8 mouse cellular contexts compared by ENCODE assay signal in genomic region chr4:124850261-124850913, GRCm38 (mm10). TPM values are rescaled to one million over a fixed set of nuclear protein-coding genes. Genes with fewer than 3 reads are reported as not detected.
DNase-seq lines count a peak whose midpoint lies in the region; ATAC-seq and TF ChIP-seq lines count a peak whose summit lies in the region.

Gene Yrdc, plus strand, starts transcription at chr4:124850679.

- peak; percentile 56; the same call in 1 of the 2 replicates for TF ChIP-seq POLR2A in limb, embryonic 14.5 days (IDR thresholded peaks at IDR 0.05; ENCODE audit: borderline replicate concordance, extremely low read depth, insufficient read depth, insufficient read length)

- peak; percentile 84 for DNase-seq in 3T3-L1 (ENCODE audit: low read depth, low spot score)
- DNase-seq in adrenal gland, postnatal 4 days (ENCODE audit: low spot score in 2 of 2) = peak; percentile 85 to 87
- DNase-seq in embryonic facial prominence, embryonic 14.5 days (ENCODE audit: low spot score) = peak; percentile 97
- DNase-seq in heart, adult 8-10 months (ENCODE audit: low spot score) = peak; percentile 92
- peak; percentile 95 for DNase-seq in kidney, adult 9 months
- peak; percentile 90 for DNase-seq in limb, embryonic 14.5 days (ENCODE audit: low spot score)
- DNase-seq in midbrain, postnatal 0 days (ENCODE audit: low spot score) = peak; percentile 96
- DNase-seq in spleen, postnatal 14 days (ENCODE audit: low spot score in 2 of 2) = peak; percentile 84 to 87

- peak within 1 kb of the TSS; percentile 76 for H3K4me2 ChIP-seq in embryonic facial prominence, embryonic 14.5 days (ENCODE audit: low read depth, low read length)
- H3K4me2 ChIP-seq in limb, embryonic 14.5 days (replicated peaks; ENCODE audit: low read depth, low read length, severe bottlenecking) = peak within 1 kb of the TSS; percentile 80
- H3K4me2 ChIP-seq in midbrain, postnatal 0 days (ENCODE audit: low read depth, low read length, poor library complexity, severe bottlenecking) = peak within 1 kb of the TSS; percentile 85

- TF ChIP-seq CTCF in midbrain, postnatal 0 days (IDR thresholded peaks at IDR 0.05) = peak; percentile 20; the same call in 1 of the 2 replicates

- H3K9me3 ChIP-seq in embryonic facial prominence, embryonic 14.5 days (ENCODE audit: control insufficient read depth, low read length) = no peaks in the 10 kb centered on the region
- no peaks in the 10 kb centered on the region for H3K9me3 ChIP-seq in limb, embryonic 14.5 days (ENCODE audit: control insufficient read depth, low read length)
- H3K9me3 ChIP-seq in midbrain, postnatal 0 days (ENCODE audit: low read length) = no peaks in the 10 kb centered on the region

- peak within 1 kb of the TSS; percentile 91 for H3K9ac ChIP-seq in embryonic facial prominence, embryonic 14.5 days (ENCODE audit: low read depth, low read length)
- peak within 1 kb of the TSS; percentile 87 for H3K9ac ChIP-seq in limb, embryonic 14.5 days (ENCODE audit: low read depth, low read length, severe bottlenecking)
- peak within 1 kb of the TSS; percentile 87 for H3K9ac ChIP-seq in midbrain, postnatal 0 days (replicated peaks; ENCODE audit: low read length, poor library complexity, severe bottlenecking)

- H3K27me3 ChIP-seq in embryonic facial prominence, embryonic 14.5 days (replicated peaks; ENCODE audit: control insufficient read depth, insufficient read depth, low read length) = no peaks in the 10 kb centered on the region
- no peaks in the 10 kb centered on the region for H3K27me3 ChIP-seq in limb, embryonic 14.5 days (ENCODE audit: control insufficient read depth, insufficient read depth, low read length)
- no peaks in the 10 kb centered on the region for H3K27me3 ChIP-seq in midbrain, postnatal 0 days (ENCODE audit: insufficient read depth, low read length)

- peak within 1 kb of the TSS; percentile 94 for H3K27ac ChIP-seq in embryonic facial prominence, embryonic 14.5 days (replicated peaks; ENCODE audit: low read depth, low read length)
- H3K27ac ChIP-seq in limb, embryonic 14.5 days (replicated peaks; ENCODE audit: low read depth, low read length) = peak within 1 kb of the TSS; percentile 91
- peak within 1 kb of the TSS; percentile 93 for H3K27ac ChIP-seq in midbrain, postnatal 0 days (ENCODE audit: low read depth, low read length)

- 0% methylated on average over 7 of the region's 90 CpGs for WGBS in embryonic facial prominence, embryonic 14.5 days
- WGBS in limb, embryonic 14.5 days = 1% methylated on average over 43 of the region's 90 CpGs
- under 1% methylated on average over 72 of the region's 90 CpGs for WGBS in midbrain, postnatal 0 days

- peaks cover 40% of the 10 kb centered on the region for H3K36me3 ChIP-seq in embryonic facial prominence, embryonic 14.5 days (ENCODE audit: control insufficient read depth, insufficient read depth, low read length)
- peaks cover 37% of the 10 kb centered on the region for H3K36me3 ChIP-seq in limb, embryonic 14.5 days (ENCODE audit: control insufficient read depth, insufficient read depth, low read length)
- peaks cover 21% of the 10 kb centered on the region for H3K36me3 ChIP-seq in midbrain, postnatal 0 days (ENCODE audit: insufficient read depth, low read length)

- H3K4me3 ChIP-seq in embryonic facial prominence, embryonic 14.5 days (ENCODE audit: low read depth, low read length) = peak within 1 kb of the TSS; percentile 94
- peak within 1 kb of the TSS; percentile 94 for H3K4me3 ChIP-seq in limb, embryonic 14.5 days (replicated peaks; ENCODE audit: low read length)
- H3K4me3 ChIP-seq in midbrain, postnatal 0 days (ENCODE audit: low read depth, low read length) = peak within 1 kb of the TSS; percentile 92

- ATAC-seq in embryonic facial prominence, embryonic 14.5 days (ENCODE audit: low read depth) = peak; percentile 95
- ATAC-seq in limb, embryonic 14.5 days (ENCODE audit: low FRiP score, low read depth) = peak; percentile 94
- peak; percentile 91 for ATAC-seq in midbrain, postnatal 0 days (ENCODE audit: low FRiP score)

- peaks cover 15% of the 10 kb centered on the region for H3K4me1 ChIP-seq in embryonic facial prominence, embryonic 14.5 days (ENCODE audit: control insufficient read depth, insufficient read depth, low read length)
- H3K4me1 ChIP-seq in limb, embryonic 14.5 days (ENCODE audit: control insufficient read depth, insufficient read depth, low read length) = peaks cover 13% of the 10 kb centered on the region
- H3K4me1 ChIP-seq in midbrain, postnatal 0 days (ENCODE audit: insufficient read depth, low read length) = peaks cover 13% of the 10 kb centered on the region

RNA-seq across cellular contexts. Expression of gene Yrdc, which starts in this region (rescaled TPM):
- 10 to 100 TPM; 42.2 to 42.3 TPM for total RNA-seq in adrenal gland, postnatal 4 days (2021)
- polyA plus RNA-seq in embryonic facial prominence, embryonic 14.5 days (2014; fragmentation: Nextera tagmentation; extraction: Ambion mirVana) = 40.6 and 42.6 TPM in 2 replicates
- total RNA-seq in heart, adult 8-10 months (2022) = 10 to 100 TPM; 20.8 to 22.5 (median 22.0) TPM
- polyA plus RNA-seq in limb, embryonic 14.5 days (2012; rRNA removed) = 54.6 and 64.5 TPM in 2 replicates
- polyA plus RNA-seq in limb, embryonic 14.5 days (2014; fragmentation: Nextera tagmentation; extraction: Ambion mirVana) = 48.6 and 50.6 TPM in 2 replicates
- total RNA-seq in midbrain, postnatal 0 days (2014; rRNA removed) = 54.5 and 78.4 TPM in 2 replicates
- polyA plus RNA-seq in midbrain, postnatal 0 days (2015; fragmentation: Nextera tagmentation; extraction: Ambion mirVana) = 48.9 and 55.7 TPM in 2 replicates

Comparison
In these comparisons a context has a peak if more than half of its experiments do, and no peak if none do; other contexts are left out.
1. Peak in every context shown above with its lines: DNase-seq, ATAC-seq, H3K4me3 ChIP-seq and H3K27ac ChIP-seq.